Mouse (Mus musculus) ovary, postnatal 10 days (tissue): ENCODE measurements around the gene Slc33a1.

ENCODE experiments used
- DNase-seq: peaks from one replicate; pipeline ENCODE4 v3.0.0; 2022; ENCODE audit warnings: low spot score

Gene Slc33a1

DNA sequence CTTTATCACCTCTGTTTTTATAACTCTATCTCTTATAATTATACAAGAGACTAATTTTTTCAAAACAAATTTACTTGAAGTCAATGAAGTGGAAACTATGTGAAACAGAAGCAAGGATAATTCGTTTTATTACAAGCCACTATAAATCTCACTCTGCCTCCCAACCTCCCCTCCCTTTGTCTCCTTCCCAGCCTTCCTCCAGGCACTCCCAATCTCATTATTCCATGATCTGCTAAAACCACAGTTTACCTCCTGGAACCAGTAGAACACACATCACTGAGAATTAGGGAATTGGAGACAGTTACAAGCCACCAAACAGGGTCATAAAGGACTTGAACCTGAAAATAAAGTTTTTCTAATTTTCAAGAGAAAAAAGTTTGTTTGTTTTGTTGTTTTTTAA, 67.4 kb downstream of the Slc33a1 start:
- no peak for DNase-seq

GRCm38 (mm10) chr3:63896303-63896702, 68.3 kb downstream of the Slc33a1 start:
- DNase-seq = no peak

GRCm38 (mm10) chr3:63895786-63896185, 68.8 kb downstream of the Slc33a1 start:
- DNase-seq = no peak

- DNase-seq = no peak
Observed at GRCm38 (mm10) chr3:63893677-63894076, 70.9 kb downstream of the Slc33a1 start.

- DNase-seq = no peak
Observed at GRCm38 (mm10) chr3:63892154-63892553, 72.4 kb downstream of the Slc33a1 start.
